Mouse (Mus musculus) liver, postnatal 0 days (tissue): ENCODE results near the gene Tmem164. TPM values are rescaled to one million over a fixed set of nuclear protein-coding genes. Genes with fewer than 3 reads are reported as not detected.

ENCODE experiments used
- ATAC-seq: fragments of 200-750 bp; cut with Nextera tagmentation; 2 replicates; pipeline ENCODE4 v1.8.0; 2017; ENCODE audit warnings: mild to moderate bottlenecking, moderate library complexity
- DNase-seq: peaks from one replicate; pipeline ENCODE4 v3.0.0-alpha.2; 2016
- H3K27ac ChIP-seq: fragments of 300-500 bp; sonication (generic); 2 replicates; pipeline ENCODE4 v1.5.1; 2014; ENCODE audit warnings: antibody characterized with exemption, moderate library complexity, mild to moderate bottlenecking, low read depth
- H3K27me3 ChIP-seq: fragments of 300-500 bp; sonication (generic); 2 replicates; pipeline ENCODE4 v1.6.1; 2014; ENCODE audit warnings: low read length, control low read depth, mixed read lengths; ENCODE audit not compliant: insufficient read depth
- H3K36me3 ChIP-seq: fragments of 300-500 bp; sonication (generic); replicated peaks from 2 replicates; pipeline ENCODE4 v1.6.1; 2014; ENCODE audit warnings: mild to moderate bottlenecking, control low read depth, low read length, moderate library complexity, mixed read lengths; ENCODE audit not compliant: insufficient read depth
- H3K4me1 ChIP-seq: fragments of 300-500 bp; sonication (generic); 2 replicates; pipeline ENCODE4 v1.6.1; 2014; ENCODE audit warnings: antibody characterized with exemption, mild to moderate bottlenecking, control low read depth; ENCODE audit not compliant: insufficient read depth
- H3K4me2 ChIP-seq: fragments of 300-500 bp; sonication (generic); 2 replicates; pipeline ENCODE4 v1.6.1; 2014; ENCODE audit warnings: low read depth, mild to moderate bottlenecking, low read length, moderate library complexity, mixed read lengths
- H3K4me3 ChIP-seq: fragments of 300-500 bp; sonication (generic); 2 replicates; pipeline ENCODE4 v1.5.1; 2014; ENCODE audit warnings: low read depth, low read length
- H3K9ac ChIP-seq: fragments of 300-500 bp; sonication (generic); replicated peaks from 2 replicates; pipeline ENCODE4 v1.6.1; 2014; ENCODE audit warnings: mild to moderate bottlenecking, moderate library complexity
- H3K9me3 ChIP-seq: fragments of 300-500 bp; sonication (generic); 2 replicates; pipeline ENCODE4 v1.6.1; 2016; ENCODE audit warnings: mild to moderate bottlenecking, control low read depth, low read length, mixed read lengths
- CTCF ChIP-seq: sonication (generic); IDR thresholded peaks from 2 replicates; pipeline ENCODE4 v1.5.1; 2016; ENCODE audit warnings: antibody characterized with exemption, low read depth
- EP300 ChIP-seq: IDR thresholded peaks from 2 replicates; pipeline ENCODE4 v1.6.1; 2016; ENCODE audit warnings: antibody characterized with exemption, low read depth, mild to moderate bottlenecking
- WGBS: fragments of 180-500 bp; shearing (Covaris S2); extraction: QIAGEN DNeasy Blood & Tissue Kit; methylation state at CpG from one replicate; pipeline ENCODE4 v1.1.7; 2014; ENCODE audit not compliant: insufficient replicate concordance; 5-methylcytosine and 5-hydroxymethylcytosine counted together
- polyA plus RNA-seq: library from polyadenylated mRNA; unstranded; fragments of >200 nt; fragmentation: Nextera tagmentation; extraction: Ambion mirVana; gene quantifications from 2 replicates; pipeline ENCODE4 v1.2.1, GENCODE M21; 2015

Gene Tmem164
- polyA plus RNA-seq, 1 experiment from 2014 or later: 8.7 TPM

- ATAC-seq (no peak), DNase-seq (no peak)
- no peaks in the 10 kb centered on the region for H3K9me3 ChIP-seq
- H3K9ac ChIP-seq: no peak overlapping the region
- no peak overlapping the region for H3K4me3 ChIP-seq
- H3K4me1 ChIP-seq: peaks cover 10% of the 10 kb centered on the region
- no peak overlapping the region for H3K4me2 ChIP-seq
- WGBS: 65% methylated on average over 6 of the region's 6 CpGs
- TF ChIP-seq CTCF (no peak), EP300 (no peak)
- H3K27ac ChIP-seq: no peak overlapping the region
- no peaks in the 10 kb centered on the region for H3K27me3 ChIP-seq
- no peaks in the 10 kb centered on the region for H3K36me3 ChIP-seq
Measured at GRCm38 (mm10) chrX:142685676-142686075, 4.5 kb downstream of the Tmem164 start.

- no peak overlapping the region for H3K4me2 ChIP-seq
- H3K27ac ChIP-seq: no peak overlapping the region
- no peaks in the 10 kb centered on the region for H3K27me3 ChIP-seq
- no peak for DNase-seq
- no peak for TF ChIP-seq CTCF
- no peak for TF ChIP-seq EP300
- no peaks in the 10 kb centered on the region for H3K36me3 ChIP-seq
- no peaks in the 10 kb centered on the region for H3K9me3 ChIP-seq
- peaks cover 9% of the 10 kb centered on the region for H3K4me1 ChIP-seq
- H3K9ac ChIP-seq: no peak overlapping the region
- ATAC-seq: no peak
- no peak overlapping the region for H3K4me3 ChIP-seq
- WGBS: 85% methylated on average over 9 of the region's 9 CpGs
Measured at GRCm38 (mm10) chrX:142688509-142688908, 7.3 kb downstream of the Tmem164 start.

- Histone ChIP-seq H3K4me2 (no peak overlapping the region), H3K4me3 (no peak overlapping the region), H3K27ac (no peak overlapping the region), H3K27me3 (no peaks in the 10 kb centered on the region), H3K9me3 (no peaks in the 10 kb centered on the region), H3K9ac (no peak overlapping the region), H3K4me1 (no peaks in the 10 kb centered on the region), H3K36me3 (no peaks in the 10 kb centered on the region; the same call in 1 of the 2 replicates)
- ATAC-seq (no peak), DNase-seq (no peak)
- no peak for TF ChIP-seq CTCF
- no peak for TF ChIP-seq EP300
- 55% methylated on average over 2 of the region's 2 CpGs for WGBS
Measured at GRCm38 (mm10) chrX:142693256-142693655, 12.1 kb downstream of the Tmem164 start.

- Histone ChIP-seq H3K27me3 (no peaks in the 10 kb centered on the region), H3K4me3 (no peak overlapping the region), H3K9me3 (no peaks in the 10 kb centered on the region), H3K27ac (no peak overlapping the region), H3K9ac (no peak overlapping the region), H3K4me2 (no peak overlapping the region), H3K36me3 (no peaks in the 10 kb centered on the region; the same call in 1 of the 2 replicates), H3K4me1 (no peaks in the 10 kb centered on the region)
- TF ChIP-seq CTCF: no peak
- no peak for TF ChIP-seq EP300
- DNase-seq (no peak), ATAC-seq (no peak)
- WGBS: 89% methylated on average over 7 of the region's 7 CpGs
Measured at GRCm38 (mm10) chrX:142694338-142694737, 13.1 kb downstream of the Tmem164 start.

GRCm38 (mm10) chrX:142694856-142695255, 13.7 kb downstream of the Tmem164 start:
- ATAC-seq (no peak), DNase-seq (no peak)
- H3K4me3 ChIP-seq: no peak overlapping the region
- 61% methylated on average over 3 of the region's 3 CpGs for WGBS
- no peaks in the 10 kb centered on the region for H3K9me3 ChIP-seq
- H3K36me3 ChIP-seq: no peaks in the 10 kb centered on the region; the same call in 1 of the 2 replicates
- TF ChIP-seq CTCF (no peak), EP300 (no peak)
- H3K27me3 ChIP-seq: no peaks in the 10 kb centered on the region
- H3K4me2 ChIP-seq: no peak overlapping the region
- H3K4me1 ChIP-seq: no peaks in the 10 kb centered on the region
- no peak overlapping the region for H3K9ac ChIP-seq
- no peak overlapping the region for H3K27ac ChIP-seq

GRCm38 (mm10) chrX:142696789-142697188, 15.6 kb downstream of the Tmem164 start:
- H3K4me2 ChIP-seq: no peak overlapping the region
- DNase-seq (no peak), ATAC-seq (no peak)
- TF ChIP-seq EP300 (no peak), CTCF (no peak)
- no peaks in the 10 kb centered on the region for H3K27me3 ChIP-seq
- H3K9me3 ChIP-seq: no peaks in the 10 kb centered on the region
- H3K4me1 ChIP-seq: no peaks in the 10 kb centered on the region
- no peak overlapping the region for H3K4me3 ChIP-seq
- no peak overlapping the region for H3K27ac ChIP-seq
- no peak overlapping the region for H3K9ac ChIP-seq
- 77% methylated on average over 11 of the region's 11 CpGs for WGBS
- H3K36me3 ChIP-seq: no peaks in the 10 kb centered on the region; the same call in 1 of the 2 replicates
